Mouse (Mus musculus) cortical plate, adult 2 months (tissue): ENCODE measurements around the gene Cfhr1.

ENCODE experiments used
- CTCF ChIP-seq: fragments of 200-500 bp; IDR thresholded peaks from 2 replicates; pipeline ENCODE4 v1.5.1; 2011; ENCODE audit warnings: mild to moderate bottlenecking, control low read depth, low read length; ENCODE audit not compliant: insufficient read depth; ENCODE audit errors: extremely low read depth
- POLR2A ChIP-seq: fragments of 200-500 bp; IDR thresholded peaks from 2 replicates; pipeline ENCODE4 v1.6.1; 2011; ENCODE audit warnings: mild to moderate bottlenecking, low read length, control low read depth; ENCODE audit not compliant: insufficient read depth; ENCODE audit errors: extremely low read depth

- TF ChIP-seq CTCF = no peak
- no peak for TF ChIP-seq POLR2A
Observed at GRCm38 (mm10) chr1:139548536-139548935, 11.5 kb downstream of the Cfhr1 start.
